Mouse (Mus musculus) kidney, adult 9 months (tissue): ENCODE measurements around the gene Tlk2.

Source experiments
- DNase-seq: peaks from one replicate; pipeline ENCODE4 v3.0.0; 2022

The Tlk2 gene

GRCm38 (mm10) chr11:105316121-105316520 is 137.5 kb downstream of the Tlk2 start:
- DNase-seq: no peak

GRCm38 (mm10) chr11:105317769-105318168 is 139.2 kb downstream of the Tlk2 start:
- DNase-seq: no peak

GRCm38 (mm10) chr11:105321090-105321489 is 142.5 kb downstream of the Tlk2 start:
- no peak for DNase-seq

- DNase-seq: no peak
These were observed 144.9 kb downstream of the Tlk2 start for GRCm38 (mm10) chr11:105323530-105323929.

GRCm38 (mm10) chr11:105327101-105327500 is 148.5 kb downstream of the Tlk2 start:
- DNase-seq: no peak

GRCm38 (mm10) chr11:105329962-105330361 is 151.4 kb downstream of the Tlk2 start:
- DNase-seq: no peak

- no peak for DNase-seq
These were observed 152.5 kb downstream of the Tlk2 start for GRCm38 (mm10) chr11:105331129-105331528.

GRCm38 (mm10) chr11:105331732-105332131 is 153.1 kb downstream of the Tlk2 start:
- DNase-seq: peak; percentile 67

GRCm38 (mm10) chr11:105332468-105332867 is 153.9 kb downstream of the Tlk2 start:
- peak; percentile 67 for DNase-seq
